Mouse (Mus musculus): Measurements from ENCODE around the gene Fam20b.

- no peak; the same call in 1 of the 2 replicates for TF ChIP-seq POLR2A (IDR thresholded peaks at IDR 0.05; ENCODE audit: borderline replicate concordance, extremely low read depth, low read depth, low read length)
- no peak for TF ChIP-seq CTCF (IDR thresholded peaks at IDR 0.05; ENCODE audit: insufficient read depth, low read length)
These were observed at the start of gene Fam20b for GRCm38 (mm10) chr1:156718950-156719805.

Measured in lung, adult 2 months (tissue).